Mouse (Mus musculus) liver, postnatal 0 days (tissue): ENCODE data around the gene Fbxo24.

Experiments used
- CTCF ChIP-seq: sonication (generic); IDR thresholded peaks from 2 replicates; pipeline ENCODE4 v1.5.1; 2016; ENCODE audit warnings: antibody characterized with exemption, low read depth
- EP300 ChIP-seq: IDR thresholded peaks from 2 replicates; pipeline ENCODE4 v1.6.1; 2016; ENCODE audit warnings: antibody characterized with exemption, low read depth, mild to moderate bottlenecking

GRCm38 (mm10) chr5:137623937-137624530 is 4.8 kb downstream of the Fbxo24 start:
- TF ChIP-seq EP300 (no peak), CTCF (no peak)
